Mouse (Mus musculus): ENCODE data around the gene Dtd2.

- no peak for TF ChIP-seq POLR2A (IDR thresholded peaks at IDR 0.05; ENCODE audit: borderline replicate concordance, control insufficient read depth, low read depth, low read length)
- TF ChIP-seq CTCF (IDR thresholded peaks at IDR 0.05; ENCODE audit: control insufficient read depth, insufficient read depth, low read length), result no peak
Measured at GRCm38 (mm10) chr12:52006633-52006994, 313 bp upstream of the Dtd2 start.
